Mouse (Mus musculus): ENCODE data around the gene Gm20662. TPM values are rescaled to one million over a fixed set of nuclear protein-coding genes. Genes with fewer than 3 reads are reported as not detected.

The Gm20662 gene
- polyA plus RNA-seq, 1 experiment from 2014 or later, result 0.48 TPM

Small RNA genes lying within 50 kb of the gene (microRNA-seq; reads per million reads assigned to microRNA genes)
- gene Mir7088, result 1.7 reads per million

Other genes starting within 250 kb of the Gm20662 start
- gene Rbm5, start 225.4 kb upstream of the Gm20662 start, polyA plus RNA-seq (2015; fragmentation: Nextera tagmentation; extraction: Ambion mirVana), result 72.7 and 78.3 TPM in 2 replicates
- gene Rbm6, start 123.1 kb upstream of the Gm20662 start, polyA plus RNA-seq (2015; fragmentation: Nextera tagmentation; extraction: Ambion mirVana), result 25.8 and 26.6 TPM in 2 replicates
- 3.6 and 4.1 TPM in 2 replicates for gene Mon1a, start 108.2 kb upstream of the Gm20662 start, polyA plus RNA-seq (2015; fragmentation: Nextera tagmentation; extraction: Ambion mirVana)
- 1.3 and 2.8 TPM in 2 replicates for gene Mst1r, start 89.5 kb upstream of the Gm20662 start, polyA plus RNA-seq (2015; fragmentation: Nextera tagmentation; extraction: Ambion mirVana)
- gene Actl11, start 67.9 kb upstream of the Gm20662 start, polyA plus RNA-seq (2015; fragmentation: Nextera tagmentation; extraction: Ambion mirVana), result not detected in 2 replicates
- gene Camkv, start 60.7 kb upstream of the Gm20662 start, polyA plus RNA-seq (2015; fragmentation: Nextera tagmentation; extraction: Ambion mirVana), result 0.11 TPM in 2 replicates
- 11.1 and 13.3 TPM in 2 replicates for gene Traip, start 46.2 kb upstream of the Gm20662 start, polyA plus RNA-seq (2015; fragmentation: Nextera tagmentation; extraction: Ambion mirVana)
- 43.8 and 47.7 TPM in 2 replicates for gene Uba7, start 20.8 kb upstream of the Gm20662 start, polyA plus RNA-seq (2015; fragmentation: Nextera tagmentation; extraction: Ambion mirVana)
- gene Gm20661, start 13.3 kb upstream of the Gm20662 start, polyA plus RNA-seq (2015; fragmentation: Nextera tagmentation; extraction: Ambion mirVana), result 0.41 and 0.49 TPM in 2 replicates
- gene Inka1, start 10.5 kb upstream of the Gm20662 start, polyA plus RNA-seq (2015; fragmentation: Nextera tagmentation; extraction: Ambion mirVana), result 41.0 and 46.1 TPM in 2 replicates
- gene Cdhr4, start 3.9 kb upstream of the Gm20662 start, polyA plus RNA-seq (2015; fragmentation: Nextera tagmentation; extraction: Ambion mirVana), result 1.0 and 1.2 TPM in 2 replicates
- 39.1 and 45.3 TPM in 2 replicates for gene Ip6k1, start 6.2 kb downstream of the Gm20662 start, polyA plus RNA-seq (2015; fragmentation: Nextera tagmentation; extraction: Ambion mirVana)
- gene Gmppb, start 52.9 kb downstream of the Gm20662 start, polyA plus RNA-seq (2015; fragmentation: Nextera tagmentation; extraction: Ambion mirVana), result 12.9 and 13.8 TPM in 2 replicates
- gene Amigo3, start 56.8 kb downstream of the Gm20662 start, polyA plus RNA-seq (2015; fragmentation: Nextera tagmentation; extraction: Ambion mirVana), result 1.6 and 2.1 TPM in 2 replicates
- 52.5 and 62.0 TPM in 2 replicates for gene Mst1, start 84.1 kb downstream of the Gm20662 start, polyA plus RNA-seq (2015; fragmentation: Nextera tagmentation; extraction: Ambion mirVana)
- 92.7 and 106 TPM in 2 replicates for gene Rnf123, start 87.0 kb downstream of the Gm20662 start, polyA plus RNA-seq (2015; fragmentation: Nextera tagmentation; extraction: Ambion mirVana)
- gene Apeh, start 98.3 kb downstream of the Gm20662 start, polyA plus RNA-seq (2015; fragmentation: Nextera tagmentation; extraction: Ambion mirVana), result 167 and 172 TPM in 2 replicates
- gene Bsn, start 194.0 kb downstream of the Gm20662 start, polyA plus RNA-seq (2015; fragmentation: Nextera tagmentation; extraction: Ambion mirVana), result 1.0 and 1.2 TPM in 2 replicates